9 mouse cellular contexts compared by ENCODE assay signal in the genomic region with DNA sequence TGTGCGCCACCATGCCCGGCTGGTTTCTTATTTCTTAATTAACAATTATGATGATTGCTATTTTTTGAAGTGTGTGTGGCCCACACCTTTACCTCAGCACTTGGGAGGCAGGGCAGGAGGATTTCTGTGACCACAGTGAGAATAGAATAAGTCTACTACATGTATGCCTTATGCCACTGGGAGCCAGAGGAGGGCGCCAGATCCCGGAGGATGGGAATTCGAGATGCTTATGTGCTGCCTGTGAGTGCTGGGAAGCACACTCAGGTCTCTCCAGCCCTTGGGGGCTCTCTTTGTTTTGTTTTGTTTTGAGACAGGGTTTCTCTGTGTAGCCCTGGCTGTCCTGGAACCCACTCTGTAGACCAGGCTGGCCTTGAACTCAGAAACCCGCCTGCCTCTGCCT. TPM values are rescaled to one million over a fixed set of nuclear protein-coding genes. Genes with fewer than 3 reads are reported as not detected.
DNase-seq lines count a peak whose midpoint lies in the region; ATAC-seq and TF ChIP-seq lines count a peak whose summit lies in the region.
"Had no signal": no experiment of that assay in that cellular context is flagged by ENCODE, and none has a peak within 500 bp of the region (broad histone marks: within the 10 kb centered on the region; RNA-seq: fewer than 3 reads in every experiment).

No protein-coding gene starts in this region.

- H3K4me1 ChIP-seq in heart, embryonic 11.5 days (ENCODE audit: control insufficient read depth, insufficient read depth, low read length) = peaks cover 7% of the 10 kb centered on the region
- H3K4me1 ChIP-seq in thymus, adult 2 months (replicated peaks; ENCODE audit: control insufficient read depth, insufficient read depth, low read length) = peaks cover 19% of the 10 kb centered on the region
- H3K4me1 ChIP-seq in small intestine, adult 2 months (ENCODE audit: control insufficient read depth, insufficient read depth, insufficient read length, low read length) = peaks cover 5% of the 10 kb centered on the region; the same call in 1 of the 2 replicates
- H3K4me1 ChIP-seq in hindbrain, embryonic 13.5 days (replicated peaks) = peaks cover 22% of the 10 kb centered on the region

- no peak for TF ChIP-seq POLR2A in thymus, adult 2 months (IDR thresholded peaks at IDR 0.05; ENCODE audit: control insufficient read depth, extremely low read depth, insufficient read depth, low read length, poor library complexity)
- TF ChIP-seq POLR2A in small intestine, adult 2 months (IDR thresholded peaks at IDR 0.05; ENCODE audit: low read depth, low read length) = no peak

- peak; percentile 40; the same call in 1 of the 2 replicates for TF ChIP-seq CTCF in thymus, adult 2 months (IDR thresholded peaks at IDR 0.05; ENCODE audit: borderline replicate concordance, control insufficient read depth, extremely low read depth, insufficient read depth, low read length, poor library complexity)
- TF ChIP-seq CTCF in small intestine, adult 2 months (IDR thresholded peaks at IDR 0.05; ENCODE audit: extremely low read depth, insufficient read length, insufficient replicate concordance, low read depth, low read length) = peak; percentile 43; the same call in 1 of the 2 replicates

- no peak overlapping the region for H3K4me3 ChIP-seq in heart, embryonic 11.5 days (ENCODE audit: low read depth, low read length)
- no peak overlapping the region for H3K4me3 ChIP-seq in thymus, adult 2 months (ENCODE audit: control insufficient read depth, insufficient read depth, low read length)
- no peak overlapping the region for H3K4me3 ChIP-seq in small intestine, adult 2 months (ENCODE audit: low read depth, low read length)
- H3K4me3 ChIP-seq in hindbrain, embryonic 13.5 days = no peak overlapping the region

- H3K27me3 ChIP-seq in heart, embryonic 11.5 days (ENCODE audit: control insufficient read depth, insufficient read depth, low read length) = no peaks in the 10 kb centered on the region
- H3K27me3 ChIP-seq in thymus, adult 2 months (ENCODE audit: control insufficient read depth, insufficient read depth, low read length) = no peaks in the 10 kb centered on the region
- H3K27me3 ChIP-seq in small intestine, adult 2 months (ENCODE audit: control insufficient read depth, insufficient read depth, low read length) = no peaks in the 10 kb centered on the region
- no peaks in the 10 kb centered on the region for H3K27me3 ChIP-seq in hindbrain, embryonic 13.5 days

- no peak for ATAC-seq in heart, embryonic 11.5 days (replicated peaks; ENCODE audit: insufficient number of reproducible peaks, low FRiP score, low TSS enrichment)
- ATAC-seq in hindbrain, embryonic 13.5 days (ENCODE audit: low FRiP score) = no peak

- H3K36me3 ChIP-seq in heart, embryonic 11.5 days (ENCODE audit: control insufficient read depth, insufficient read depth, low read length) = peaks cover 39% of the 10 kb centered on the region
- peaks cover 31% of the 10 kb centered on the region for H3K36me3 ChIP-seq in thymus, adult 2 months (ENCODE audit: control insufficient read depth, insufficient read depth, low read length)
- peaks cover 45% of the 10 kb centered on the region for H3K36me3 ChIP-seq in small intestine, adult 2 months (ENCODE audit: control insufficient read depth, insufficient read depth, low read length)
- peaks cover 48% of the 10 kb centered on the region for H3K36me3 ChIP-seq in hindbrain, embryonic 13.5 days

- no peak overlapping the region for H3K4me2 ChIP-seq in heart, embryonic 11.5 days
- H3K4me2 ChIP-seq in hindbrain, embryonic 13.5 days = no peak overlapping the region

- intact Hi-C loops in heart, postnatal 14 days (cut with DNase I) = no loop called here

- no peaks in the 10 kb centered on the region for H3K9me3 ChIP-seq in heart, embryonic 11.5 days (replicated peaks; ENCODE audit: control insufficient read depth, low read length)
- no peaks in the 10 kb centered on the region for H3K9me3 ChIP-seq in hindbrain, embryonic 13.5 days

- DNase-seq in heart, postnatal 14 days = peak; percentile 38 to 54
- DNase-seq in thymus, adult 2 months = peak; percentile 58
- DNase-seq in thymus, adult 18-20 months = no peak
- DNase-seq in embryo, embryonic 11 days = peak; percentile 51
- DNase-seq in layer of hippocampus, adult 9-10 months (ENCODE audit: low spot score) = no peak

- WGBS in heart, embryonic 11.5 days (ENCODE audit: insufficient replicate concordance) = 80% methylated on average over 6 of the region's 6 CpGs
- 80% methylated on average over 6 of the region's 6 CpGs for WGBS in thymus, adult 2 months
- WGBS in small intestine, adult 2 months = 64% methylated on average over 6 of the region's 6 CpGs
- 81% methylated on average over 6 of the region's 6 CpGs for WGBS in hindbrain, embryonic 13.5 days

- no peak overlapping the region for H3K9ac ChIP-seq in heart, embryonic 11.5 days (ENCODE audit: low read depth, low read length)
- no peak overlapping the region for H3K9ac ChIP-seq in hindbrain, embryonic 13.5 days

- no peak overlapping the region for H3K27ac ChIP-seq in heart, embryonic 11.5 days (ENCODE audit: low read depth, low read length)
- no peak overlapping the region for H3K27ac ChIP-seq in thymus, adult 2 months (ENCODE audit: control insufficient read depth, insufficient read depth, low read length)
- H3K27ac ChIP-seq in small intestine, adult 2 months (ENCODE audit: insufficient read depth, low read depth, low read length) = no peak overlapping the region
- no peak overlapping the region for H3K27ac ChIP-seq in hindbrain, embryonic 13.5 days

RNA-seq across cellular contexts. Expression of a gene that starts 3.1 kb away (rescaled TPM):
- 100 to 1,000 TPM; 223 to 252 TPM for total RNA-seq in heart, postnatal 14 days (2021)
- polyA plus RNA-seq in heart, embryonic 11.5 days (2014; fragmentation: Nextera tagmentation; extraction: Ambion mirVana) = 285 and 300 TPM in 2 replicates
- 43.8 and 60.3 TPM in 2 replicates for polyA plus RNA-seq in thymus, adult 2 months (2012; rRNA removed)
- 5.0 and 8.7 TPM in 2 replicates for polyA plus RNA-seq in small intestine, adult 2 months (2012; rRNA removed)
- 205 and 218 TPM in 2 replicates for polyA plus RNA-seq in hindbrain, embryonic 13.5 days (2015; fragmentation: Nextera tagmentation; extraction: Ambion mirVana)

RNA-seq across cellular contexts. Expression of a gene that starts 9.8 kb away (rescaled TPM):
- total RNA-seq in heart, postnatal 14 days (2021) = under 1 TPM; 0.10 to 0.60 TPM
- polyA plus RNA-seq in heart, embryonic 11.5 days (2014; fragmentation: Nextera tagmentation; extraction: Ambion mirVana) = 0.04 and 0.07 TPM in 2 replicates
- 0.11 and 0.16 TPM in 2 replicates for polyA plus RNA-seq in thymus, adult 2 months (2012; rRNA removed)
- 0.34 and 0.67 TPM in 2 replicates for polyA plus RNA-seq in small intestine, adult 2 months (2012; rRNA removed)
- 38.7 and 38.9 TPM in 2 replicates for polyA plus RNA-seq in hindbrain, embryonic 13.5 days (2015; fragmentation: Nextera tagmentation; extraction: Ambion mirVana)

RNA-seq across cellular contexts. Expression of a gene that starts 9.9 kb away (rescaled TPM):
- total RNA-seq in heart, postnatal 14 days (2021) = 10 to 100 TPM; 84.5 to 95.8 TPM
- polyA plus RNA-seq in heart, embryonic 11.5 days (2014; fragmentation: Nextera tagmentation; extraction: Ambion mirVana) = 27.4 and 27.5 TPM in 2 replicates
- 0.57 and 10.2 TPM in 2 replicates for polyA plus RNA-seq in thymus, adult 2 months (2012; rRNA removed)
- 2.1 and 3.7 TPM in 2 replicates for polyA plus RNA-seq in small intestine, adult 2 months (2012; rRNA removed)
- polyA plus RNA-seq in hindbrain, embryonic 13.5 days (2015; fragmentation: Nextera tagmentation; extraction: Ambion mirVana) = 5.2 and 7.7 TPM in 2 replicates

RNA-seq across cellular contexts. Expression of a gene that starts 31.7 kb away (rescaled TPM):
- total RNA-seq in heart, postnatal 14 days (2021) = 10 to 100 TPM; 25.9 to 27.2 TPM
- 15.9 and 22.6 TPM in 2 replicates for polyA plus RNA-seq in heart, embryonic 11.5 days (2014; fragmentation: Nextera tagmentation; extraction: Ambion mirVana)
- 42.6 and 48.1 TPM in 2 replicates for polyA plus RNA-seq in thymus, adult 2 months (2012; rRNA removed)
- polyA plus RNA-seq in small intestine, adult 2 months (2012; rRNA removed) = 16.5 and 26.5 TPM in 2 replicates
- 17.2 and 18.4 TPM in 2 replicates for polyA plus RNA-seq in hindbrain, embryonic 13.5 days (2015; fragmentation: Nextera tagmentation; extraction: Ambion mirVana)

RNA-seq across cellular contexts. Expression of a gene that starts 37.2 kb away (rescaled TPM):
- total RNA-seq in heart, postnatal 14 days (2021) = not detected
- polyA plus RNA-seq in heart, embryonic 11.5 days (2014; fragmentation: Nextera tagmentation; extraction: Ambion mirVana) = not detected in 2 replicates
- 0.19 and 0.28 TPM in 2 replicates for polyA plus RNA-seq in thymus, adult 2 months (2012; rRNA removed)
- not detected in 2 replicates for polyA plus RNA-seq in small intestine, adult 2 months (2012; rRNA removed)
- 0.38 and 0.79 TPM in 2 replicates for polyA plus RNA-seq in hindbrain, embryonic 13.5 days (2015; fragmentation: Nextera tagmentation; extraction: Ambion mirVana)
- polyA plus RNA-seq: large intestine, adult 2 months had no signal

Comparison
In these comparisons a context has a peak if more than half of its experiments do, and no peak if none do; other contexts are left out.
1. DNase-seq: peak in heart, postnatal 14 days (2 of 2), thymus, adult 2 months (single experiment) and embryo, embryonic 11 days (single experiment); none in thymus, adult 18-20 months (0 of 2) and layer of hippocampus, adult 9-10 months (single experiment).
2. RNA of a gene that starts 9.8 kb away (polyA plus RNA-seq): 38.7 to 38.9 TPM in hindbrain, embryonic 13.5 days; 0.34 to 0.67 TPM in small intestine, adult 2 months, 0.11 to 0.16 TPM in thymus, adult 2 months and 0.04 to 0.07 TPM in heart, embryonic 11.5 days; every median in the first group is over 10 times any median in the second.